Mouse (Mus musculus): ENCODE results near the gene Hdhd3. TPM values are rescaled to one million over a fixed set of nuclear protein-coding genes. Genes with fewer than 3 reads are reported as not detected.

Hdhd3 gene
- polyA plus RNA-seq, 2 experiments: 7.6 to 15.0 TPM

DNA sequence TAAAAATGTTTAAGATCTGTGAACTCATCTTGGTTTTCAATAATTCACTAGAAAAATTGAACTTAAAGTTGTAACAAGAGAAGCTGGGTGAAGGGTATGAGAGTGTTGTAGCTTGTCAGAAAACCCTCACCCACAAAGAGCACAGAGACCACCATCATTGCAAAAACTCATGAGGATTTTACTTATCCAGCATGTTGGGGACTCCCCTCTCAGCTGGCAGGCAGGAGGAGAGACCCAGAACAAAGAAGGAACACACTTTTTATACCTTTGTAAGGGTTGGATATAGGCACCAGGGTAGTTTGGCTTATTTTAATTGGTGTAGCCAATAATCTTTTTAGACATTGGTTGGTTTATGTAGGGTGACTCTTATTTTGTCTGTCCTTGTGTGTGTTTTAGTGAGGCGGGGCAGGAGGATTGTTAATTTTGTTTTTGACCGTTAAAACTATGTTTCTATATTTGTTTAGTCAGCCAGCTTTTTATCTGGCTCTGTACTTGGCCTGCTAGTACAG is 17.7 kb upstream of the Hdhd3 start:
- no peak for TF ChIP-seq POLR2A (IDR thresholded peaks at IDR 0.05; ENCODE audit: borderline replicate concordance, extremely low read depth, insufficient read depth, insufficient read length)
- ATAC-seq (ENCODE audit: low FRiP score, low read depth): no peak
- 88% methylated on average over 2 of the region's 2 CpGs for WGBS

DNA sequence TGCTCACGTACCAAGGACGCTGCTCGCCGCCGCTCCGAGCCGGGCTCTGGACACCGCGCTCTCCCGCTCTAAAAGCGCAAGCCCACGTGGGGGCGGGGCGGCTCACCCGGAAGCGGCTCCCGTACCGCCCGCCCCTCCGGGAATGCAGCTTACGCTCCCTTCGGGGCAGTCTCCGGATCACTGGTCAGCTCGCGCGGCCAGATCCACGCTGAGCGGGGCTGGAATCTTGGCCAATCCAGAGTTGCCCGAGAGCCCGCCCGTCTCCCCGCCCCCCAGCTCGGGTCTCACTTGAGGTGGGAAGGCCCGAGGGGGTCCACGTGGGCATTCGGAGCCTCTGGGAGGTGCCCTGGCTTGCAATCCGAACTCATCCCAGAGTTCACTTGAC is 16.6 kb upstream of the Hdhd3 start, which contains the start of gene Alad:
TSS of gene Alad (minus strand) at position 70 of the 385 bp plus-strand sequence.
- DNase-seq (ENCODE audit: low spot score) (peak; percentile 80), ATAC-seq (ENCODE audit: low FRiP score, low read depth) (peak; percentile 79)
- Histone ChIP-seq H3K27me3 (ENCODE audit: control insufficient read depth, insufficient read depth, low read length) (no peaks in the 10 kb centered on the region), H3K9me3 (ENCODE audit: control insufficient read depth, low read length) (no peaks in the 10 kb centered on the region), H3K27ac (replicated peaks; ENCODE audit: low read depth, low read length) (peak within 1 kb of the TSS; percentile 84), H3K4me3 (replicated peaks; ENCODE audit: low read length) (peak within 1 kb of the TSS; percentile 82), H3K9ac (ENCODE audit: low read depth, low read length, severe bottlenecking) (peak within 1 kb of the TSS; percentile 83), H3K4me1 (ENCODE audit: control insufficient read depth, insufficient read depth, low read length) (peaks cover 28% of the 10 kb centered on the region), H3K36me3 (ENCODE audit: control insufficient read depth, insufficient read depth, low read length) (peaks cover 10% of the 10 kb centered on the region; the same call in 1 of the 2 replicates), H3K4me2 (replicated peaks; ENCODE audit: low read depth, low read length, severe bottlenecking) (peak within 1 kb of the TSS; percentile 71)
- peak; percentile 56; the same call in 1 of the 2 replicates for TF ChIP-seq POLR2A (IDR thresholded peaks at IDR 0.05; ENCODE audit: borderline replicate concordance, extremely low read depth, insufficient read depth, insufficient read length)
- WGBS: 2% methylated on average over 15 of the region's 37 CpGs

More for the DNA sequence above, 17.7 kb upstream of the Hdhd3 start:
- no peak overlapping the region for H3K9ac ChIP-seq (ENCODE audit: low read depth, low read length, severe bottlenecking)
- no peaks in the 10 kb centered on the region for H3K27me3 ChIP-seq (ENCODE audit: control insufficient read depth, insufficient read depth, low read length)
- H3K36me3 ChIP-seq (ENCODE audit: control insufficient read depth, insufficient read depth, low read length): peaks cover 10% of the 10 kb centered on the region; the same call in 1 of the 2 replicates
- no peak for DNase-seq (ENCODE audit: low spot score)
- H3K27ac ChIP-seq (replicated peaks; ENCODE audit: low read depth, low read length): no peak overlapping the region
- peaks cover 28% of the 10 kb centered on the region for H3K4me1 ChIP-seq (ENCODE audit: control insufficient read depth, insufficient read depth, low read length)
- H3K4me2 ChIP-seq (replicated peaks; ENCODE audit: low read depth, low read length, severe bottlenecking): no peak overlapping the region
- peak overlapping the region; percentile 82; the same call in 1 of the 2 replicates for H3K4me3 ChIP-seq (replicated peaks; ENCODE audit: low read length)
- no peaks in the 10 kb centered on the region for H3K9me3 ChIP-seq (ENCODE audit: control insufficient read depth, low read length)

DNA sequence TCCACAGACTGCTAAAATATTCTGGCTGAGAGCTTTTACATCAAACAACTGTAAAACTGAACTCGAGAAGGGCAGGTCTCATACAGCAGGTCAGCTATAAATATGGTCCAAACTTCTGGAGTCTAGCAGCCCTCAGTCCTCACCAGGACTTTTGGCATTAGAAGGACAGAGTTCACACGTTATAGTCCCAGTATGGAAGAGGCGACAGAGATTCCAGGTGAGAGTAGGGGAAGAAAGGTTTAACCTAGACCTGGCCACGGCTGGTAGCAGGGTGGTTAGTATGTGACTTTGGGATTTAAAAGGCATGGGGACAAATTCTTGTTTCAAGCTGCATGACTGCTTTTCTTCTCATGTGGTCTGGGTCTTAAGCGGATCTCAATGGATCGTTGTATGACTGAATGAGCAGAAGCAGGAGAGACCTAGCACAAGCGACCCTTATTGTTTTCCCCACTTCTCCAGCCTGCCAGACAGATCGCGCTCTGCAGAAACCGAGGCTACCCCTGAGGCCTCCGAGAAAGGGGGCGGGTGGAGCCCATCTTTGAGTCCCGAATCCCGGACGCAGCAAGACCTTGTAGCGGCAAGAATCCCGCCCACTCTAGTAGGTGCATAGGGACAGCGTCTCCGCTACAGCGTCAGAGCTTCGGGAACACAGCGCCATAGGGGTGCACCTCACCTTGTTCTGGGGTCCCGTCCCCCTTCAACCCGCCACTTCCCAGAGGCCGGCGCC is 16.0 kb upstream of the Hdhd3 start:
- ATAC-seq (ENCODE audit: low FRiP score, low read depth) (peak; percentile 75), DNase-seq (ENCODE audit: low spot score) (no peak)
- Histone ChIP-seq H3K36me3 (ENCODE audit: control insufficient read depth, insufficient read depth, low read length) (peaks cover 10% of the 10 kb centered on the region; the same call in 1 of the 2 replicates), H3K4me2 (replicated peaks; ENCODE audit: low read depth, low read length, severe bottlenecking) (peak overlapping the region; percentile 71), H3K9me3 (ENCODE audit: control insufficient read depth, low read length) (no peaks in the 10 kb centered on the region), H3K9ac (ENCODE audit: low read depth, low read length, severe bottlenecking) (peak overlapping the region; percentile 83), H3K4me1 (ENCODE audit: control insufficient read depth, insufficient read depth, low read length) (peaks cover 28% of the 10 kb centered on the region), H3K27me3 (ENCODE audit: control insufficient read depth, insufficient read depth, low read length) (no peaks in the 10 kb centered on the region), H3K4me3 (replicated peaks; ENCODE audit: low read length) (peak overlapping the region; percentile 82), H3K27ac (replicated peaks; ENCODE audit: low read depth, low read length) (peak overlapping the region; percentile 84)
- WGBS: 2% methylated on average over 23 of the region's 26 CpGs
- TF ChIP-seq POLR2A (IDR thresholded peaks at IDR 0.05; ENCODE audit: borderline replicate concordance, extremely low read depth, insufficient read depth, insufficient read length): no peak

DNA sequence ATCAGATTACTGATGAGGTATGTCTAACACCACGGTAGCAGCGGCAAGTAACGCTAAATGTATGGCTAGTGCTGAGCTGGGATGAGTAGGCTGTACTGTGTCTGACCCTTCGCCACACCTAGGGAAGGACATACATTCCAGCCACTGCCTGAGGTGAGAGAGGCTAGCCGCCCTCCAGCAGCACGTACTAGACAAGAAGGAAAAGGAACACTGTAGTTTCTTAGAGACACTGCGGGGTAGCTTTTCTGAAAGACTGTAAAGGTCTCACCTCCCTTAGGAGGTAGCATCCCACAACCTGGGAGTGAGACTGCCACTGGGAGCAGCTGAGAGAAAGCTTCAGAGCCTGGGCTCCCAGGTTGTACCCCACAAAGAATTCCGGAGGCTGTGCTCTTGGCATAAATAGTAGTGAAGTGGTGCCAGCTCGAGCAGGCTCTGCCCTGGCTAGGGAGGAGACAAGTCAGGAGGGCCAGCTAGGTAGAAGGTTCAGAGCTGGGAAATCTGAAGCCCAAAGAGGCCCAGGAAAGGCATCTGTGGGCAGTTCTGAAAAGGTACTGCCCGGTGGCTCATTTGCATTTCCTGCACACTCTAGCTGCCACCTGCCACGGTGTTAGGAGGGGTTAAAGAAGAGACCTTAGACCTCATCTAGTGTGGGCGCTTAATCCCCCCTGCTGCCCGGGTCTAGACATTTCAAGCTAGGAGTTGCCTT is 15.3 kb upstream of the Hdhd3 start:
- peaks cover 14% of the 10 kb centered on the region for H3K36me3 ChIP-seq (ENCODE audit: control insufficient read depth, insufficient read depth, low read length)
- H3K4me2 ChIP-seq (replicated peaks; ENCODE audit: low read depth, low read length, severe bottlenecking): peak overlapping the region; percentile 71
- peak overlapping the region; percentile 83 for H3K9ac ChIP-seq (ENCODE audit: low read depth, low read length, severe bottlenecking)
- ATAC-seq (ENCODE audit: low FRiP score, low read depth) (no peak), DNase-seq (ENCODE audit: low spot score) (no peak)
- peak overlapping the region; percentile 82 for H3K4me3 ChIP-seq (replicated peaks; ENCODE audit: low read length)
- H3K27ac ChIP-seq (replicated peaks; ENCODE audit: low read depth, low read length): peak overlapping the region; percentile 34; the same call in 1 of the 2 replicates
- no peaks in the 10 kb centered on the region for H3K9me3 ChIP-seq (ENCODE audit: control insufficient read depth, low read length)
- no peak for TF ChIP-seq POLR2A (IDR thresholded peaks at IDR 0.05; ENCODE audit: borderline replicate concordance, extremely low read depth, insufficient read depth, insufficient read length)
- peaks cover 22% of the 10 kb centered on the region for H3K4me1 ChIP-seq (ENCODE audit: control insufficient read depth, insufficient read depth, low read length)
- WGBS: 48% methylated on average over 13 of the region's 13 CpGs
- H3K27me3 ChIP-seq (ENCODE audit: control insufficient read depth, insufficient read depth, low read length): no peaks in the 10 kb centered on the region

Data from limb, embryonic 14.5 days (tissue).